Mouse (Mus musculus): ENCODE measurements at regions not wholly inside any gene's neighbourhood (a gene's known extent, or its start where the extent isn't known, plus 50 kb on each side); places are given as distances from the start of the nearest gene placed in this dataset.
A peak's percentile ranks its signal among the peaks of the same experiment; 100 is the strongest.
"Not testable (repeated sequence)": the region's sequence is repeated elsewhere in the genome, so short reads cannot be mapped to it uniquely, and the experiment has no call there.

DNA sequence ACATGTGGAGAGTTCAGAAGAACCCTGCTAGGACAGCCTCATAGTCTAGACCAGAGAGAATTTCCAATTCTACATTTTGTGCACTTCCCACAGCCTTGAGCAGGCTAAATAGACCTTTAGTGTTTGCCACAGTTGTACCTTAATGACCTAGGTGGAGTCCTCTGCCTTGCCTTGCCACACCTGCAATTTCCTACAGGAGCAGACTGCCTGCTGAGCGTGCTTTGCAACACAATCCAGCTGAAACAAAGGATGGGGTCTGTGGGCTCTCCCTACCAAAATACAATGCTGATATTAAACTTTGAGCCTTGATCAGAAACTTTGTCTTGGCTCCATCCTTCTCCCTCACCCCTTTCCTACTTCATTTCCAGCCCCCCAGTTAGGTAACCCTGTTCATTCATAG, 326.0 kb upstream of the Snx7 start:
- 53% methylated on average over 1 of the region's 1 CpGs for WGBS
- no peaks in the 10 kb centered on the region for H3K27me3 ChIP-seq
- H3K9ac ChIP-seq: no peak overlapping the region
- ATAC-seq (replicated peaks; ENCODE audit: low FRiP score): no peak
- H3K4me3 ChIP-seq (replicated peaks): no peak overlapping the region
- H3K9me3 ChIP-seq (replicated peaks): no peaks in the 10 kb centered on the region
- no peak overlapping the region for H3K27ac ChIP-seq
- no peak overlapping the region for H3K4me2 ChIP-seq
- H3K4me1 ChIP-seq: no peaks in the 10 kb centered on the region
- no peaks in the 10 kb centered on the region for H3K36me3 ChIP-seq

DNA sequence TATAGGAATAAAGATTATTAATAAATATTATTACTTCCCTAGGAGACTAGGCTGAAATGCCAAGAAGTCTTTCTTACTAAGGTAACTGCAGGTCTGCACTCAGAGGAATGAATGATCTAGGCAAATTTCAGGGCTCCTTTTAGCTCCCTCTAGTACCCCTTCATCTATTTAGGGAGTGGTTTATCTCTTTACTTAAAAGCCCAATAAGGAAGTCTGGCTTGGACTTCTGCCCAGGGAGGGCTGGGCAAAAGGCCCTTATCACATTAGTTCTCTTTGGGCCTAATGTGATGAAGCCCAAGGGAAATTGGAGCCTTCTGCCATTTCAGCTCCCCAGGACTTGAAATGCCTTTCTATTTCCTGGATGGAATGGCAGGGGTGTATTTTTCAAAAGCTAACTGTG, 320.6 kb upstream of the Snx7 start:
- no peaks in the 10 kb centered on the region for H3K36me3 ChIP-seq
- H3K9me3 ChIP-seq (replicated peaks): no peaks in the 10 kb centered on the region
- H3K4me1 ChIP-seq: no peaks in the 10 kb centered on the region
- no peak for ATAC-seq (replicated peaks; ENCODE audit: low FRiP score)
- no peaks in the 10 kb centered on the region for H3K27me3 ChIP-seq
- no peak overlapping the region for H3K27ac ChIP-seq
- no peak overlapping the region for H3K4me2 ChIP-seq
- H3K4me3 ChIP-seq (replicated peaks): no peak overlapping the region
- no peak overlapping the region for H3K9ac ChIP-seq

DNA sequence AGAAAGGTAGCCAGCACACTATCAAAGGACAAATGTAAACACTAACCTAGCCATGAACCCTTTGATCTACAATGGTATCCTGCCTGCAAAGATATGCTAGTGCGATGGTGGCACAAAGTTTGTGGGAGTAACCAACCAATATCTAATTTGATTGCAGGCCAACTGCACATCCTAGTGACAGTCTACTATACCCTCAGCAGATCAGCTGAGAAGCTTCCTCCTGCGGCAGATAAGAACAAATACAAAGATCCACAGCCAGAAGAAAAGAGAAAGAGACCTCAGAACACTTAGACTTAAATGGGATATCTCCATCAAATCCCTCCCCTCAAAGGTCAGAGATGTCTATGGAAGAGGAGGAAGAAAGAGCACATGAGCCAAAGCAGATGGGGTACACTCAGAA, 308.7 kb upstream of the Snx7 start:
- Histone ChIP-seq H3K4me3 (replicated peaks) (no peak overlapping the region), H3K27me3 (no peaks in the 10 kb centered on the region), H3K4me1 (no peaks in the 10 kb centered on the region), H3K27ac (no peak overlapping the region), H3K9me3 (replicated peaks) (no peaks in the 10 kb centered on the region), H3K4me2 (no peak overlapping the region), H3K9ac (no peak overlapping the region), H3K36me3 (no peaks in the 10 kb centered on the region)
- ATAC-seq (replicated peaks; ENCODE audit: low FRiP score): no peak
- WGBS: 86% methylated on average over 2 of the region's 2 CpGs

DNA sequence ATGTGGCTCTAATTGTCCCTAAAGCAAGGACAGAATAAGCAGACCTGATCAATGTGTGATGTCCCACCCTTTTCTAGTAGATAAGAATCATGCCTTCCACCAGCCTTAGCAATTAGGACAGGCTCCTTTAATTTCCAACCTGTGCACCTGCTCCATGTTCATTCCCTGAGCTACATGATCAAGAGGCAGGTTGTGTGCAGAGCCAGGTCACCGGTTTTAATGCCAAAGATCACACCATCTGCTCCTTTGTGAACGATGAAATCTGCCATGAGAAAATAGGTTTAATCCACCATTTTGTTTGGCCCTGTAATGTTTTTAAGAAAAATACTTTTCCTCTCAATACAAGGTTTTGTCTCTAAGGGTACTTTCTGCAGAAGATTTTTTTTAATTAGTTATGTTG, 294.2 kb upstream of the Snx7 start:
- Histone ChIP-seq H3K36me3 (no peaks in the 10 kb centered on the region), H3K4me2 (no peak overlapping the region), H3K27me3 (no peaks in the 10 kb centered on the region), H3K4me1 (no peaks in the 10 kb centered on the region), H3K9me3 (replicated peaks) (no peaks in the 10 kb centered on the region), H3K9ac (no peak overlapping the region), H3K4me3 (replicated peaks) (no peak overlapping the region), H3K27ac (no peak overlapping the region)
- no peak for ATAC-seq (replicated peaks; ENCODE audit: low FRiP score)
- 76% methylated on average over 2 of the region's 2 CpGs for WGBS

DNA sequence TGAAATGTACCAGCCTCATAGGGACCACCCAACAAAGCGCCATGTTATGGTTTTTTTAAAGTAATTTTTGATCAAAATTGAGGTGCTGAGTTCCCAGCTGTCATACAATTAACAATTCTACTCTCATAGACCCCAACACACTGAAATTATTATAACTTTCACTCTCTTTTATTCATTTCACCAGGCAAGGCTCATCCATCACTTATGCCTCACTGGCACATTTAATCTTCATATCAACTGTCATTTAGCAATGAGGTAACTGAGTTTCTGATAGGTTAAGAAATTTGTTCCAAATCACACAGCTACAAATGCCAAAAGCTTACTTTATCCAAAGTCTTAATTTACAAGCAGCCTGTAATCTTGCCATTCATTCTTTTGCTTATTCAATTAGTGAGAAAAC, 276.1 kb upstream of the Snx7 start:
- 93% methylated on average over 1 of the region's 1 CpGs for WGBS
- no peak for ATAC-seq (replicated peaks; ENCODE audit: low FRiP score)
- H3K4me3 ChIP-seq (replicated peaks): no peak overlapping the region
- no peaks in the 10 kb centered on the region for H3K9me3 ChIP-seq (replicated peaks)
- H3K27me3 ChIP-seq: no peaks in the 10 kb centered on the region
- H3K4me2 ChIP-seq: no peak overlapping the region
- no peaks in the 10 kb centered on the region for H3K4me1 ChIP-seq
- H3K27ac ChIP-seq: no peak overlapping the region
- no peak overlapping the region for H3K9ac ChIP-seq
- no peaks in the 10 kb centered on the region for H3K36me3 ChIP-seq

DNA sequence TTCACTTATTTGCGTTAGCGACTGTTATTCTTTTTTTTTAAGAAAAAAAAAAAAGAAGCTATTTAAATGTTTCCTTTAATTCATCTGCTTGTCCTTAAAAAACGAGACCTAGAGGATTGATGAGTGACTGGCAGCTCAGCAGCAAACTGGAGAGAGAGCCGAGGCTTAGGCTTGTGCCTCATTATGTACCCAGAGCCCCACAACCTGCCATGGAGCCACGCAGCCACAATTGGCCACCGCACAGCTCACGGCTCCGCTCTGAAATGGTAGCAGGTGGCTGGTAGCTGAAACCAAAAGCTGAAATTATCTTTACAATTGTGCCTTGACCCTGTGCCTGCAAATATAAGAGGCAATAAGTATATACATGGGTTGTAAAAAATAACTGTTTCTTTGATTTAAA, 273.0 kb upstream of the Snx7 start:
- 83% methylated on average over 8 of the region's 8 CpGs for WGBS
- H3K36me3 ChIP-seq: no peaks in the 10 kb centered on the region
- H3K4me2 ChIP-seq: no peak overlapping the region
- ATAC-seq (replicated peaks; ENCODE audit: low FRiP score): no peak
- no peaks in the 10 kb centered on the region for H3K4me1 ChIP-seq
- no peaks in the 10 kb centered on the region for H3K9me3 ChIP-seq (replicated peaks)
- H3K4me3 ChIP-seq (replicated peaks): no peak overlapping the region
- H3K27me3 ChIP-seq: no peaks in the 10 kb centered on the region
- H3K9ac ChIP-seq: no peak overlapping the region
- no peak overlapping the region for H3K27ac ChIP-seq

DNA sequence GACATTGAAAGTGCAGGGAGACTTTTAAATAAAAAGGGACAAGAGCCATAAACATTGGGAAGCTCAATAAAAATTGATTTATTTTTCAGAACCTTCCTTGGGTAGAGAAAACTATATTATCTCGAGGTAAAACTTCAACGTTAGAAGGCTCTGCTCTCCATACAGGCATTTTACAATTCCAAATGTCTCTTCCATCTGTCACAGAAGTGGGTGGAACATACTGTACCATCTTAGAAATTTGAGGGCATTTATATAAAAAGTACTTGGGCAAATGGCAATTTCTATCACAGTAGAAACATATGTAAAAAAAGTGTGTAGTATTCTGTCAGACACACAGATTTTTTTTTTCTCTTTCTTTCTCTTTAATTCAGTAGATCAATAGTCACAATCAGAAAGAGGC, 271.4 kb upstream of the Snx7 start:
- no peaks in the 10 kb centered on the region for H3K9me3 ChIP-seq (replicated peaks)
- WGBS: 36% methylated on average over 2 of the region's 2 CpGs
- H3K27ac ChIP-seq: no peak overlapping the region
- H3K4me3 ChIP-seq (replicated peaks): no peak overlapping the region
- H3K27me3 ChIP-seq: no peaks in the 10 kb centered on the region
- no peaks in the 10 kb centered on the region for H3K4me1 ChIP-seq
- no peaks in the 10 kb centered on the region for H3K36me3 ChIP-seq
- no peak for ATAC-seq (replicated peaks; ENCODE audit: low FRiP score)
- no peak overlapping the region for H3K4me2 ChIP-seq
- H3K9ac ChIP-seq: no peak overlapping the region

DNA sequence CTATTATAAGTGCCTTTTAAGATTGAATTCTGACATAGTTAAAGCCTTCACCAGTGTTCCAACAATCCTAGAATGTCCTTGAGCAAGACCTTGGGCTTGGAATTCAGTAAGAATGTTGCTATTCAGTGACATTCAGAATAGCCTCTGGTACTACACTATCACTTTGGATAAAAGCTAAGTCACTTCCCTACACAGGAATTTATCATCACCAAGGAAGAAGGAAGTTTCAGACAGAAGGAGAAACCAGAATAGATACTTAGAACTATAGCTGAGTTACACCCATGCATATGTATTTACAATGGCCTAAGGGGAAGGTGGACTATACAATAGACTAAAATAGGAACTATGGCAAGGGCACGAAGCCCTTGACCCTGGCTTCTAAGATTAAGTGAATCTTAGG, 259.6 kb upstream of the Snx7 start:
- not testable (repeated sequence) for H3K4me3 ChIP-seq (replicated peaks); H3K27ac ChIP-seq; H3K36me3 ChIP-seq; H3K4me2 ChIP-seq; H3K9ac ChIP-seq; H3K4me1 ChIP-seq; H3K9me3 ChIP-seq (replicated peaks); H3K27me3 ChIP-seq; ATAC-seq (replicated peaks; ENCODE audit: low FRiP score)
- 67% methylated on average over 1 of the region's 1 CpGs for WGBS

DNA sequence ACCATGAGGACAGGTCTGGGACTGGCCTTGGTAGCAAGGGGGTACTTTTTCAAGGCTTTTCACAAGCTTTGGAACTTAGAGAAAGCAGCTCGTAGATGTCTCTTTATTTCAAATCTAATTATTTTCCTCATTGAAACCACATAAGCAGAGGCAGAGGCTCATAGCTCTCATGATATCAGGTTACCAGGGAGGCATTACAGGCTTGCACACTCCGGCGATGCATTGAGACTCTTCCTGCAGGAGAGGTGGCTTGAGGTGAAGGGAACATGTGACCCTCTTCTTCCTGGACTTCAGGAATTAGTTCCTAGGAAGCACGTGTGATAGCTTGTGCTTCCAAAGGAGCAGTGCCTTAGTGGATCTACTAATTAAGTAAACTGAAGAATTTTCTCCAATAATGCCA, 233.9 kb upstream of the Snx7 start:
- H3K27ac ChIP-seq: no peak overlapping the region
- WGBS: 34% methylated on average over 4 of the region's 4 CpGs
- ATAC-seq (replicated peaks; ENCODE audit: low FRiP score): peak; percentile 80; the same call in 1 of the 2 replicates

DNA sequence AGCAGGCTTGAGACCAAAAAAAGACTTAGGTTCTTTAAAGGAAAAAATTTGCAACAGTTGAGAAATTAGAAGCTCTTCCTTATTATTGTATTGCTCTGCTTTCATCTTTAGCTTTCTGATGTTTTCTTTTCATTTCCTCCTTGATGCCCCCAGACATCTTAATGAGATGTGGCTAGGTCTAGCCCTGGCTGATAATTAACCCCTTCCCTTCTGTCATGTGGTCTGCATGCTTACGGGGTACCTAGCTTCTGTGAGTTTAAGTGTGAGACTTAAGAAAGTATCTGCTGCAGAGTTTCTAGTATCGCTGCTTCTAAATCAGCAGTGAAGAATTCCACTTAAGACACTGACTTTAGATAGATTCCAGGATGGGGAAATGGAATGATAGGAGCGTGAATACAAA, 215.8 kb upstream of the Snx7 start:
- Histone ChIP-seq H3K9ac (no peak overlapping the region), H3K4me1 (no peaks in the 10 kb centered on the region), H3K9me3 (replicated peaks) (no peaks in the 10 kb centered on the region), H3K27me3 (no peaks in the 10 kb centered on the region), H3K4me2 (no peak overlapping the region), H3K27ac (no peak overlapping the region), H3K36me3 (no peaks in the 10 kb centered on the region), H3K4me3 (replicated peaks) (no peak overlapping the region)
- ATAC-seq (replicated peaks; ENCODE audit: low FRiP score): peak; percentile 69; the same call in 1 of the 2 replicates
- WGBS: 78% methylated on average over 3 of the region's 3 CpGs

More for the DNA sequence above, 233.9 kb upstream of the Snx7 start:
- Histone ChIP-seq H3K4me1 (no peaks in the 10 kb centered on the region), H3K9me3 (replicated peaks) (no peaks in the 10 kb centered on the region), H3K4me2 (no peak overlapping the region), H3K9ac (no peak overlapping the region), H3K27me3 (no peaks in the 10 kb centered on the region), H3K4me3 (replicated peaks) (no peak overlapping the region), H3K36me3 (no peaks in the 10 kb centered on the region)

DNA sequence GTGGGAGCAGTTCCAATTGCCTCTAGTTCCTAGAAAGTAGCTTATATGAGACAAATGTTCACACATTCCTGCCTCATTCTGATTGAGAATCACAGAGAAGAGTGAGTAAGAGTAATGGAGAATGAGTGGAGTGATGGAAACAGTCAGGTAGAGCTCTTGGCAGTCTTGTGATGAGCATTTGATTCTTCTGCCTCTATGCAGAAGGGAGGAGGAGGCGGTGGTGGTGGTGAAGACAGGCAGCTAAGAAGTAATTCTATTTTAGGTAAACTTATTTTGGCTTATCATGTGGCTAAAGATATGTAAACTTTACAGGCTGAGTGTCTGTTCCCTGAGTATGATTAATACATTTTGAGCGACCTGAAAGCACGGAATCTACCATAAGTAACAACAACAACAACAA, 203.6 kb upstream of the Snx7 start:
- H3K4me1 ChIP-seq: no peaks in the 10 kb centered on the region
- H3K4me3 ChIP-seq (replicated peaks): no peak overlapping the region
- H3K36me3 ChIP-seq: no peaks in the 10 kb centered on the region
- no peak overlapping the region for H3K9ac ChIP-seq
- H3K9me3 ChIP-seq (replicated peaks): no peaks in the 10 kb centered on the region
- no peak for ATAC-seq (replicated peaks; ENCODE audit: low FRiP score)
- H3K27me3 ChIP-seq: no peaks in the 10 kb centered on the region
- H3K4me2 ChIP-seq: no peak overlapping the region
- no peak overlapping the region for H3K27ac ChIP-seq
- WGBS: 91% methylated on average over 3 of the region's 3 CpGs

DNA sequence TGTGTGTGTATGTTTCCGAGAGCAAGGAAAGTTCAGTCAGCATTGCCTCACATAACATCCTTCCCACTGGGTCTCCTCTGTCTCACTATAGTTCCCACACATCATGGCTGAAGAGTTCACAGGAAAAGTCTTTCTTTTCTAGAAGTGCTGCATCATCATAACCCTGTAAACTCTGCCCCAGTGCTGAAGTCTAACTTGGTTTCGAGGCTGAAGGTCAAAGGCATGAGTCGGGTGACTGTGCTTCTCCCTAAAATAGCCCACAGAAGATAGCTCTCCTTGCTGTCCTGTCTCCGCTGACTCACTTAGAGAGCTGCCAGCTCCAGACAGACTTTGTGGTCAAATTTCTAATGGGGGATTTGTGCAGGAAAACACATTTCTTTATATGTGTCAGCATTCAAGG, 201.4 kb upstream of the Snx7 start:
- Histone ChIP-seq H3K27ac (no peak overlapping the region), H3K4me1 (no peaks in the 10 kb centered on the region), H3K9ac (no peak overlapping the region), H3K36me3 (no peaks in the 10 kb centered on the region), H3K9me3 (replicated peaks) (no peaks in the 10 kb centered on the region), H3K4me3 (replicated peaks) (no peak overlapping the region), H3K27me3 (no peaks in the 10 kb centered on the region), H3K4me2 (no peak overlapping the region)
- ATAC-seq (replicated peaks; ENCODE audit: low FRiP score): no peak
- WGBS: 69% methylated on average over 4 of the region's 4 CpGs

DNA sequence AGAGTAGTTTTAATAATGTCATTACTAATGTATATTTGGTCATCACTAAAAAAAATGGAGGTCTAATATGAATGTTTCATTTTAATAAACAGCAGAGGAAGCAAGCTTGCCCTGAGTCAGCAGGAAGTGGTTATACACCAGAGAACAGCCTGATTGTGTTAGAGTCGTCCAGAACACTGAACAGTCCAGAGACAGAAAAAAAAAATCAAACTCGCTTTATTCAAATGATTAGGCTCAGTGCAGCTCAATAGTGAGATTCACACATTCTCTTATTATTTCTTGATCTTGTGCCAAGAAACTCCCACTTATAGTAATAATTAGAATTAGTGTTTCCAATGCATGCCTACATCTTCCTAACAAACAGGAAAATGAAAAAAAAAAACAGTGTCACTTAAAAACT, 194.9 kb upstream of the Snx7 start:
- no peak for ATAC-seq (replicated peaks; ENCODE audit: low FRiP score)
- Histone ChIP-seq H3K9me3 (replicated peaks) (no peaks in the 10 kb centered on the region), H3K9ac (no peak overlapping the region), H3K4me2 (no peak overlapping the region), H3K27me3 (no peaks in the 10 kb centered on the region), H3K27ac (no peak overlapping the region), H3K36me3 (no peaks in the 10 kb centered on the region), H3K4me3 (replicated peaks) (no peak overlapping the region), H3K4me1 (no peaks in the 10 kb centered on the region)
- 48% methylated on average over 2 of the region's 2 CpGs for WGBS

All from kidney, embryonic 15.5 days (tissue).